Mouse (Mus musculus): Measurements from ENCODE around the gene Rai1. TPM values are rescaled to one million over a fixed set of nuclear protein-coding genes. Genes with fewer than 3 reads are reported as not detected.

The Rai1 gene
- total RNA-seq, 2 experiments from 2014 or later, result 61.4 to 69.8 TPM

GRCm38 (mm10) chr11:60094909-60095810 is 9.7 kb upstream of the Rai1 start:
- no peak for DNase-seq (ENCODE audit: low spot score in 2 of 2)

GRCm38 (mm10) chr11:60099555-60100186 is 5.1 kb upstream of the Rai1 start:
- DNase-seq (ENCODE audit: low spot score in 2 of 2), result no peak

- DNase-seq (ENCODE audit: low spot score in 2 of 2), result no peak
Measured at GRCm38 (mm10) chr11:60100827-60101555, 3.8 kb upstream of the Rai1 start.

- no peak for DNase-seq (ENCODE audit: low spot score in 2 of 2)
Measured at GRCm38 (mm10) chr11:60101986-60102385, 2.8 kb upstream of the Rai1 start.

- DNase-seq (ENCODE audit: low spot score in 2 of 2), result no peak
Measured at GRCm38 (mm10) chr11:60102664-60103063, 2.1 kb upstream of the Rai1 start.

- no peak for DNase-seq (ENCODE audit: low spot score in 2 of 2)
Measured at GRCm38 (mm10) chr11:60103567-60103966, 1.2 kb upstream of the Rai1 start.

- DNase-seq (ENCODE audit: low spot score in 2 of 2), result peak; percentile 43 to 49
Measured at GRCm38 (mm10) chr11:60105593-60106542, 1.1 kb downstream of the Rai1 start.

GRCm38 (mm10) chr11:60106543-60107110 is 1.8 kb downstream of the Rai1 start:
- DNase-seq (ENCODE audit: low spot score in 2 of 2), result no peak

GRCm38 (mm10) chr11:60107449-60107848 is 2.6 kb downstream of the Rai1 start:
- no peak for DNase-seq (ENCODE audit: low spot score in 2 of 2)

- no peak for DNase-seq (ENCODE audit: low spot score in 2 of 2)
Measured at GRCm38 (mm10) chr11:60108631-60109172, 3.9 kb downstream of the Rai1 start.

- no peak for DNase-seq (ENCODE audit: low spot score in 2 of 2)
Measured at GRCm38 (mm10) chr11:60110386-60110785, 5.6 kb downstream of the Rai1 start.

GRCm38 (mm10) chr11:60111576-60111975 is 6.8 kb downstream of the Rai1 start:
- no peak for DNase-seq (ENCODE audit: low spot score in 2 of 2)

- no peak for DNase-seq (ENCODE audit: low spot score in 2 of 2)
Measured at GRCm38 (mm10) chr11:60113624-60114023, 8.8 kb downstream of the Rai1 start.

GRCm38 (mm10) chr11:60114296-60115023 is 9.6 kb downstream of the Rai1 start:
- DNase-seq (ENCODE audit: low spot score in 2 of 2), result no peak

GRCm38 (mm10) chr11:60115024-60115538 is 10.3 kb downstream of the Rai1 start:
- DNase-seq (ENCODE audit: low spot score in 2 of 2), result peak; percentile 64 to 86

- no peak for DNase-seq (ENCODE audit: low spot score in 2 of 2)
Measured at GRCm38 (mm10) chr11:60115638-60116276, 10.9 kb downstream of the Rai1 start.

GRCm38 (mm10) chr11:60120586-60121262 is 15.9 kb downstream of the Rai1 start:
- DNase-seq (ENCODE audit: low spot score in 2 of 2), result no peak

- no peak for DNase-seq (ENCODE audit: low spot score in 2 of 2)
Measured at GRCm38 (mm10) chr11:60122611-60123010, 17.8 kb downstream of the Rai1 start.
